Mouse (Mus musculus) 416B (cell line): ENCODE data around the gene Prps2.

Experiments
- DNase-seq: peaks from one replicate; pipeline ENCODE4 v3.0.0; 2011; ENCODE audit warnings: low read depth

Prps2 gene

DNA sequence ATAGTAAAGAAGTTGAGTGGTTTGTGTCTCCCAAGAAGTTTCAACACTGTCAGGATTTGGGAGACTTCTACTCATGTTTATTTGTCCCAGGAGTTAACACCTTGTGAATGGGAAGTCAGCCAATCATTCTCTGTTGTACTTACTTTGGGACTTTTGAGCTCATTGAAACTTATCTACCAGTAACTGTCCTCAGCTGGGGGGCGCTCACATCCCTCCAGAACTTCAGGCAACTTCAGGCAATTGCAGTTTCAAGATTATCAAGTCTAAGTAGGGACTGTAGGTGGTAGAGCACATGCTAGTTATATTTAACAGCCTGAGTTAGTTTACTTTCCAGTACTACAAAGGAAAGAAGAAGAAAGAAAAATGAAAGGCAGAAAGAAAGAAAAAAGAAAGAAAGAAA lies 58.8 kb downstream of the Prps2 start:
- DNase-seq, result no peak

DNA sequence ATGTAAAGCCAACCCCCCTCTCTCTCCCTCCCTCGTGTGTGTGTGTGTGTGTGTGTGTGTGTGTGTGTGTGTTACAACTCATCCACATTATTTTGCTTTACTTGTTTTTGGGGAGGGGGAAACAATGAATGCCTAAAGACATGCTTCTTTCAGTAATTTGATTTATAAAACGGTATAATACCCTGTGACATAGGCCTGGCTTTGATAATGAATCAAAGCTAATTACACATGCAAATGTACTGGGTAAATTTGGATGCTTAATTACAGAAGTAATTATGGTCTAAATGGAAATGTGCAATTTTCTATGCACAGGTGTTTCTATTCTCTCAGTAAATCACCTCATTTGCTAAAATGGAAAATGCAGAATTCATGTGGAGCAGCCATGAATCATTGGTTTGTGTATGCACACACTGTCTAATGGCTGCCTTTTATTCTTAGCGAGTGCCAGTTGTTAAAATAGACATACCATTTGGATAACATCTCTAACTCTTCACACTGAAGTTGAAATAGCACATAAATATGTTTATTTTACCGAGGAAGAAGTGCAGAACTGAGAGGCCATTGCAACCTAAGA lies 61.2 kb downstream of the Prps2 start:
- DNase-seq, result no peak

DNA sequence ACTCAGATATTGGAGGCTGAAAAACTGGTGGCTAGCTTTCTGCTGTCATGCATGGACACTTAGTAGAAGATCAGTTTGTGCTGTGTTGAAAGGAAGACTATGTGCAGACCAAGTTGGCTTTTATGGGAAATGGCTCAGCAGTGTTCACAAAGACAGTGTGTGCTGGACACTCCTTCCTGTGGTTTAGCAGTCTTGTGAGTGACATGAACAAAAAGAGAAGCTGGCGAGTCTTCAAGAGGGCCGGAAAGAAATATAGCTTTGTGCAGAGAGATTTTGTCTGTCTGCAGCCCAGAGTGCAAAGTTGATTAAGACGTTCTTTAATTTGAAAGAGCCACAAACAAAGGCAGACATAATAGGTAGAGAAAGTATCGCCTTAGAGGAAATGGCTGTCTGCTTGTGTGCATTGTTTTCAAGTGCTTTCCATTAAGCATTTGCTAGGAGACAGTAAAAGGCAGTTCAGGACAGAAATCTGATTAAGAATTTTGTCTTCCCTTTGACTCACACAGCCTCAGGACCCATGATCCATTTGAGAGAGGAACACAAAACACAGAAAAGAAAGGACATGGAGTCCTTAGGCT lies 63.6 kb downstream of the Prps2 start:
- peak; percentile 83 for DNase-seq

DNA sequence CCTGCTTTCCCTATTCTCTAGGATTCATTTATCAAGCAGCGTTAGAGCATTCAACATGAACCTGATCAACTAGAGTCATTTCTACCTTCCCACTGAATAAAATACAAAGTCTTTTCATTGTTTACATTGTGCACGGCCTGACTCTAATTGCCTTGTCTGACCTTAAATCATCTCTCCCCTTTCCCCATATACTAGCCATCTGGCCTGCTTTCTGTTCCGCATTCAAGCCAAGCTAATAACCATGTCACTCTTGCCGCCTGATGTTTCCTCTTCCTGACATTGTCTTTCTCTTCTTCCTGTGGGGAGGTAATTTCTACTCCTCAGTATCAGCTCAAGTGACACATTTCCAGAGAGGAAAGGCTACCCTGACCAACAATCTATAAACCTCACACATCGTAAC lies 66.8 kb downstream of the Prps2 start:
- peak; percentile 42 for DNase-seq

DNA sequence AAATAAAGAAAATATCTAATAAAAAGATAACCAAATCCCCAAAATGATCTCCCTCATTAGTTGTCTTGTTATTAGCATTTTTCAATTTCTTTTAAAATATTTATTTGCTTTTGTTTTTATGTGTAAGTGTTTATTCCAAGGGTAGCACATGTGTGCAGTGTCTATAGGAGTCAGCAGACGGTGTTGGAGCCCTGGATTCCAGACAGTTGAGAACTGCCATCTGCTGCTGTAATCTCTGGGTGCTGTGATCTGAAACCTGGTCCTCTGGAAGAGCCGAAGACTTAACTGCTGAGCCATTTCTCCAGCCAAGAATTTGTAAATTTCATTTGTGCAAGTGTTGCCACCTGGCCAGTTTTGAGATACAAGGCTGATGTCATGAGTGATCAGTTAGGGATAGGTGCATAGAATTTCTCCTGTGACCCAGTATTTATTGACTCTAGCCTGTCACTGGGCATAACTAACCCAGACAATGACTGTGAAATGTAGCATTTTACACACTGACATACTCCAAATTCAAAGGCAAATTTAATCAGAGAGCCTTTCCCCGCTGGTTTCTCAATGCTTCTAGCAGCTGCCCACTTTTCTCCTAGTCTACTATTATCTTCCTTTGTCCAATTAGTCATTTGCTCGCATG lies 67.3 kb downstream of the Prps2 start:
- DNase-seq, result no peak

DNA sequence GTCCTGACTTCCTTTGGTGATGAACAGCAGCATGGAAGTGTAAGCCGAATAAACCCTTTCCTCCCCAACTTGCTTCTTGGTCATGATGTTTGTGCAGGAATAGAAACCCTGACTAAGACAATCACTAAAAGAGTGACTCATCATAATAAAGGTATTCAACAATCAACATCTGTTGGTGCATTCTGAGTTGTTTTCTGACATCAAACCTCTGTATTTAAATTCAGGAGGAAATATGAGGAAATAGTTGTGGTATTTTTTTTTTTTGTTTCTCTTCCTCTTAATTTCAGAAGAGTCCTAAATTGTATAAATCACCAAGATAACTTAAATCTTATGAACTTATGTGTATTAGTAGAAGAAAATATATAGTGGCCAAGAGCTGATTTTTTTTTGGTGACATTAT lies 80.5 kb downstream of the Prps2 start:
- DNase-seq, result peak; percentile 9
